Mouse (Mus musculus): ENCODE results near the gene Gm3435. TPM values are rescaled to one million over a fixed set of nuclear protein-coding genes. Genes with fewer than 3 reads are reported as not detected.
A peak's percentile ranks its signal among the peaks of the same experiment; 100 is the strongest.
"Not testable (repeated sequence)": the region's sequence is repeated elsewhere in the genome, so short reads cannot be mapped to it uniquely, and the experiment has no call there.

Gm3435 gene
- total RNA-seq, 1 experiment from 2014 or later: 6.0 TPM

DNA sequence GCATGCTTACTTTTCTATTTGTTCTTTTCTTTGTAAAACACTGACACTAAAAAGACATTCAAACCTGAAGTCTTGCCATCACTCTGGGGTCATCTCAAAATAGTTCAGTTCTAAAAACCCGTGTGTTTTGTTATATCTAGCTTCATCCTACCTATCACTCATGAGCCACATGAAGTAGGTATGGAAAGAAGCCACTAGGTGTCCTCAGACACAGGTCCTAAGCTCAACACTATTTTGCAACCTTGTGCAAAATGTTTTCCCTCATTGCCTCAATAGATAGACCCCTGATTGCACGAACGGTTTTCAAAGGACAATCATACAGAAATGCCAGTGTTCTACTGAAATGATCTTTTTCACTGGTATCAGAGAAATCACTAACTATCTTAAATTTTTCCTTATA, 30.5 kb downstream of the Gm3435 start:
- DNase-seq: not testable (repeated sequence)

DNA sequence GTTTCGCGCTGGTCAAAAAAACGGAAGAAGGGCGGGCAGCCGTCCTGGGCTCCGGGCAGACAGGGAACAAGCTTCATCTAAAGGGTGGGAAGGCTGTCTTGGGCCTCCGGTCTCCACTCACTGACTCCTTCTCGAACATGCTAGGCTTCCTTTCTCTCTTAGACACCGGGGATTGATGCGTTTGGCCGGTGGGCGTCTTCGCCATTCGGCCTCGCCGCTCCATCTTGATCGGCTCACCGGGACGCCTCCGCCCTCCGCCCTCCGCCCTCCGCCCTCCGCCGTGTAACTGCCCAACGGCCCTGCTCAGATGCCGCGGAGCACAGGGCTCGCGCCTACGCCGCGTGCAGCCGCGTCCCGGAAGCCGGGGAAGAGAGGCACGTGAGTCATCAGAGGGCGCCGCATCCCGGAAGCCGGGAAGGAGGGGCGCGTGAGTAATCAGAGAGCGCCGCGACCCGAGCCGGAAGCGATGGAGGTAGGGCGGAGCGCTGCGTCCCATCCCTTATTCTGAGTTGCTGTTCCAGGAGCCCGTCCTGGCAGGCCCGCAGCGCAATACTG, 31.3 kb downstream of the Gm3435 start, which contains the start of the genes Ermard, Tcte3 and Gm3448:
Ermard (plus strand) TSS at position 34 of the 555 bp plus-strand sequence.
Tcte3 (minus strand) TSS at position 314 of the 555 bp plus-strand sequence.
Gm3448 (minus strand) TSS at position 363 of the 555 bp plus-strand sequence.
- DNase-seq: peak; percentile 53

DNA sequence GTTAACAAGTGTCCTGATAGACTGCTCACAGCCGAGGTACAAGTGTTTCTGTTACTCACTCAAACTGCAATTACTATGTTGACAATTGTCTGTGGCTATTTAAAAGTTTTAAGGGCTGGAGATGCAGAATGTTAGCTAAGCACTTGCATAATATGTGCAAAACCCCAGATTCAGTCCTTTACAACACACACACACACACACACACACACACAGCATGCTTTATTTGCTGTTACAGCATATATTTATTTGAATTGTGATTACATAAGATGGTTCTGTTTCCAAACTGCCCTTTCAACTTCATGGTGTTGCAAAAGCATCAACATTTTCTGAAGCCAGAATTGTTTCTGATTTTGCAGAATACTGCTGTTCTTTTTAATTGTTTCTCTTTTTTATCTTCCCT, 40.4 kb downstream of the Gm3435 start:
- DNase-seq: not testable (repeated sequence)

DNA sequence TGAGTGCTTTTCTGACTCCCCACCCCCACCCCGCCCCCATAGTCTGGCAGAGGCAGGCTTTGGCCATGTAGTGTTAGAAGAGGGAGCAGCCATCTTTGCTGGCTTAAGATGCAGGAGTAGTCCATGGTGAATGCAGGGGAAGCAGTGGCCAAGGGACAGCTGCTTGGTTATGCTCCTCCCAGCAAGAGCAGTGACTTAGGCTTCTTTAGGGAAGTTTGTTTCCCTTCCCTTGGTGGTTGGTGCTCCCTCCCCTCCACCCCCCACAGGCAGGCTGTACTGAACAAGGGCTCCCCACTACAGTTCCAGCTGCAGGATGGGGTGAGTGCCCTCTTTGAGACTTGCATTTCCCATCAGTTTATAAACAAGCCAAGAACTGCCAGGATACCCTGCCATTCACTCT, 42.8 kb downstream of the Gm3435 start:
- not testable (repeated sequence) for DNase-seq

DNA sequence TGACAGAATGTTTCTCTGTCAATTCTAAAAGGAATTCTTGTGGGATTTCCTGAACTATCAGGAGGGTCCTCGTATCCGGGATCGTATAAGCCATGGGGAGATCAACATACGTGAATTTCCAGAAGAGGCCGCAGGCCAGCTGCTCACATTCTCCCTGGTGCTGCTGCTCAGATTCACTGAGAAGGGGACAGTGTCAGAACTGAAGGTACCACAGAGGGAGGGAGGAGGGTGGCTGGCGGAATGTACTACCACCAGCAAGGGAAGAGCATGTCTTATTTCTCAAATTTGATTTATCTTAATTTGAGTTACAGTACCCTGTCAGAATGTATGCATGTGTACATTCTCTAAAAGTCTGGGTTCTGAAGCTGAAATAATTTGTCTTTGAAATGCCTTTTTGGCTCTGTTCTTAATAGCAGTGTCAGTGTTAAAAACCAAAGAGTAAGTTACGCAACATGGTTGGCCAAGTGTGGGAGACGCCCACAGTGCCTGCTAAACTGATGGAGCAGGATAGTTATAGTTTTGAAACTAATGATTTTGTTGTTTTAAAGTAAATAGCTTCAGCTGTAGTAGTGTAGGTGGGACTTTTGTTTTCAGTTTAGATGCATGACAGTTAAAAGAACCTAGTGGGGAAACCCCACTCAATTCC, 43.3 kb downstream of the Gm3435 start:
- not testable (repeated sequence) for DNase-seq

DNA sequence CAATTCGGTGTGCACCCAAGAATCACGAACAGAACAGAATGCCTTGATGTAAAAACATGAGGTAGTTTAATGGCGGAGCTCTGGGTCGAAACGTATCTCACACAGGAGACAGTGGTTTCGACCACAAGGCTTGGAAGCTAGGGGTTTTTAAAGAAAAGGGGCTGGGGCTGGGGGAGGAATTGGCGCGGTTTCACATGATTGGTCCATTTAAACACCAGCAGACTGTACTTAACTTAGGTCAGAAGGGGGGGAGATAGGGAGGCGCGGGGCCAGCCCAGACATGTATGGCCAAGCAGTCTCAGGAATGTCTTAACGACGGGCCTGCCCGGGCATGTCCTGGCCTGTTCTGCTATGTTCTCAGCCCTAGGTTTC, 43.8 kb downstream of the Gm3435 start:
- DNase-seq: not testable (repeated sequence)

DNA sequence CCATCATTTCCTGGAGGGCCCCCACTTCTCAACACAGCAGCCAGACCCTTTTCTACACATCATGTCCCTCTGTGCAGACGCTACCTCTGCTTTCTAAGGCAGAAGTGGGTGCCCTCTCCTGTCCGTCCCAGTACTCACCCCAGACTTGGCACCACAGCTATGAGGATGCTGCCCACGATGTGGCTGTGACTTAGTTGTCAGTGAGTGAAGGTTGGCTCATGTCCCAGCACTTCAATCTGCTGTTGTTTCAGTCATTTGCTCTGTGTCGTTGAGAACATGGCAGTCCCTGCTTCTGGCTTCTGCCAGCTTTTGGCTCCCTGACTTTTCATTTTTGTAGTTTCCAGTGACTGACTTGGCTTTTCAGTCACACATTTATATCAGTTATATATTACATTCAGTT, 45.9 kb downstream of the Gm3435 start:
- DNase-seq: no peak

DNA sequence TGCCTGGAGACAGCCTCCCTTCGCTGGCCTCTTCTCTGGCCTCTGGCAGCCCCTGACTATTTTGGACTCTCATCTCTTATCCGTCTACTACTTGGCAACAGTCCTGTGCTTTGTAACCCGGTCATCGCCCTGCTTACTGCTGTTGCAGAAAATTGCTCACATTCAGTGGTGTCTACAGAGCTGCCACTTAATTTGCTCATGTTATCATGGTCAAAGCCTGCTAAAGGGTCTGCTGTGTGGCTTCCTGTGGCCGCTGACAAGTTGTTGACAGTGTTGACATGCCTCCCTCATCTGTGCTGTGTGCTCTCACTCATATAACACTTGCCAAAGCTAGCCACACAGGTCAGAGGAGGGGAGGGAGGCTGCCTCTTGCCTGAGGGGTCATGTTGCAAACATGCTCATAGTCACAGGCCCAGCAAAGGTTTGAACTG, 48.2 kb downstream of the Gm3435 start:
- DNase-seq: no peak

DNA sequence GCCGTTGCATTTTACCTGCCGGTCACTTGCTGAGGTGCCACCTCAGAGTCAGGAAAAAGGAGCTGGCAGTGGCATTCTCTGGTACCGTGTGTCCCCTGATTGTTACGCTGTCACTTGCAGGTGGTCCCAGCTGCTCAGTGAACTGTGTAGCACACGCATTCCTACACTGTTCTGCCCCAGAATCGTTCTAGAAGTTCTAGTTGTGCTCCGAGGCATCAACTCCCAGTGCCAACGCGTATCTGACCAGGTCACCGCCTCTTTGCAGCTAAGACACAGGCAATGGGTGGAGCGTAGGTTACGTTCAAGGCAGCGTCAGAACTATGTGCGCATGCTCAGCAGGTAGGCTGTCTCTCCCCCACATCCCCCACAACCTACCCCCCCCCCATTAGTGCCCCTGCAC, 49.7 kb downstream of the Gm3435 start:
- no peak for DNase-seq

DNA sequence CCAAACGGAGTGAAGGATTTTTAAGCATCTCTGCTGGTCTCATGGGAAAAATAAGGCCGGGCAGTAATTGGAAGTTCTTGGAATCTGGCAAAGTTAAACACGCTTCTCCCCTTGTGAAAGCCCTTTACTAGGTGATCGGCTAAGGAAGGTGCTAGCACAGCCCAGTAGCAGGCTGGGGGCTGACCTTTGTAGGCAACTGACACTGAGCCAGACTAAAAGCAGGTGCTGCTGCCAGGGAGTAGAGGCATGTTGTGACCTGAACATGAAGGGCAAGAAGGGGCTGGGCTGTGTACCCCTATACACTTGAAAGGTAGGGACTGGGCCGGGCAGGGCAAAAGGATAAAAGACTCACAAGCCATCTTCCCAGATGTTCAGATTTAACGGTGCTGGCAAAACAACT, 50.4 kb downstream of the Gm3435 start:
- DNase-seq: no peak

DNA sequence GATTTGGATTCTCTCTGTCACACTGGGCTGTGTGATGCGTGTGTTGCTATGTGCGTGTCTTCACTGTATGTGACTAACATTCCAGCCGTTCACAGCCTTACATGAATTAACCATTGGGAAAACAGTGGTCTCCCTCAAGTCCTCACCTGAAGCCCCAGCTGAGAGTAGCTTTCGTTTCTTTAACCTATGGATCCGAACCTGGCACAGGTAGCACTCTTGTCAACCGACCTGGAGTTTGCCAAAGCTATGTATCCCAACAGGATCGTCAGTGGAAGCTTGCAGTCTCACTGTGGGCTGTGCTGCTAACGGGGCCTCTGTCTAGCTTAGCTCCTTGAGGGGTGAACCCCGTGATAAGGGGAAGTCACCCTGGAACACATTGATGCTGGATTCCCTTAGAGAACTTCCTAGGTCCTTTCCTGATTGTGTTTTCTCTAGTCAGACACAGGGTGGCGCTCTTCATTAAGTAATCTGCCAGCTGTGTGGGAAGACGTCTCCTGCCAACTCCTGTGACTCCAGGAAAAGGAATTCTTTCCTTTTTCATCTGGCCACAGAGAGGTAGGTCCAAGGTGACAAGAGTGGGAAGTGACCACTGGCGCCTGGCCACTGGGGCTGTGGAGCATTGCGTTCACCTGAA, 55.5 kb downstream of the Gm3435 start:
- DNase-seq: peak; percentile 74

DNA sequence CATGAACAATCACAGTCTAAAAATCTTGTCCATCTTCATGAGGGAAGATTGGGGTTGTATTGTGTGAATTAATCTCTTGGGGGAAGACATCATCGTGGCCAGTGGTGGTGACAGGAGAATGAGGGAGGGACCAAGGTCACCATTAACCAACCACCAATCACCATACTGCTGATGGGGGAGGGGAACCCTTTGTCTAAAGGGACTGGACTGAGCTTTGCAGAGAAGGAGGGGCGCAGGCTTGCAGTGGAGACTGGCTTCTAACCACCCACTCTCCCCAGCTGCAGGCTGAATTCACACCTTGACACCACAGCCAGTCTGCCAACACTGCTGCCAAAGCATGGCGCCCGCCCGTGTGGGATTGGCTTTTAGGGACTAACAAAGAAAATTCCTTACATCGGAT, 56.1 kb downstream of the Gm3435 start:
- no peak for DNase-seq

DNA sequence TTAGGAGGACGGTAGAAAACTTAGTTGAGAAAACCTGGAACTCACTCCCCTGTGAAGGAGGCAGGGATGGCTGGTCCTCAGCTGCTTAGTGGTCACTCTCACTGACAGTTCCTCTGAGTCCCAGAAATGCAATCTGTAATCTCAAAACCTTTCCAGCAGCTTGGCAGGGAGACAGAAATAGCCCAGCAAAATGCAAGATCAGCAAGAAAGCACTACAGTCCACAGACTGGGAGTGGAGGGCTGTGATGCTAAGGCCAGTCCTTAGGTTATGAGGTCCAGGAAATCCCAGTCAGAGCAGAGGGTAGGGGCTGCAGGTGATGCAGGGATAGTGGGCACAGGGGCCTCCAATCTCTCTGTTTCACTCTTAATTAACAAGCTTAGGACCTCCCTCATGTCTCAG, 56.9 kb downstream of the Gm3435 start:
- no peak for DNase-seq

DNA sequence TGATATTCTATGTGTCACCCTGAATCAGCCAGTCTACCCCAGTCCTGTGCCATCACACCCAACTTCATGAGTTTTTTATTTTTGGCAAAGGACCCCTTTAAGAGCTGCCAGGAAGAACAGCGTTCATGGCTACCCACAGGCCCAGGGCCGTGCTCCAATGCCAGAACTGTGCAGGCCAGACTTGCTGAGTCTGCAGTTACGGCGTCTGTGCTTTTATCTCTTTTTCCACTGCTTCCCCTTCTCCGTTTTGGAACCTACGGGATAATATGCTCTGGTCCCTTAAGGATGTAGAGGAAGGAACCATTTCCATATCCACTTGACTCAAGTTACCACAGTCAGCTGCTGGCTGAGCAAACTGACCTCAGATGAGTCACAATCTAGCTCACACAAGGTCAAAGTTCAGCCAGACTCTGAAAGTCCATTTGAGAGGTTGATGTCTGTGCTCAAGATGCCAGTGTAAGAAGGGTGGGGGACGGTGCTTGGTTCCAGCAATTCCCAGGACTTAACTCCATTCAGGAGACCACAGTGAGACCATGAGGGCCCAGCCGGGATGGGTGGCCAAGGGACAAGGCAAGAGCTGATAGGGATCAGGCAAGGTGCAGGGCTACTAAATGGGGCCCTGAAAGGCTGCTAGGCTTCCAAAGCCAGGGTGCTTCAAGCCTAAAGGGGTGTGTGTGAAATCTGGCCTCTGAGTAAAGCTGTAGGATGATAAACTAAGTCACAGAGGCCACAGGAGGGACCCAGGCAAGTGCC, 58.2 kb downstream of the Gm3435 start:
- peak; percentile 35 for DNase-seq

DNA sequence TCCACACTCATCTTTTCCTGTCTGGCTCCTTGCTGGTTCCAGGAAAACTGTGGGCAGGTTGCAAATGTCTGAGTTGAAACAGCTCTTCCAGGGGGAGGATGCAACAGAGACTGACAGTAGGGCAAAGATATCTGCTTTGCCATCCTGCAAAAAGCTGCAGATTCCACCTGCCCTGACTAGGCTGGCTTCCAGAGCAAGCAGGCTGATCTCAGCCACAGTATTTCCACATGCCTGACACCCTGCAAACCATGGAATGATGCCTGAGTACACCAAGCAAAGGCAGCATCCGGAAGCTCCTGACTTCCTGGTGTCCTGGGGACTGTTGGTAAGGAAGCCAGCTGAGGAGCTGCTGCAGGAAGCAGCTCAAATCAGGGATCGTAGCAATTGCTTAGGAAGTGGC, 59.1 kb downstream of the Gm3435 start:
- no peak for DNase-seq

Other genes with a start within 250 kb of the Gm3435 start
- gene Wdr27, start 67.0 kb upstream of the Gm3435 start, total RNA-seq (2021): 5.2 and 7.8 TPM in 2 replicates
- 29.7 and 30.5 TPM in 2 replicates for gene 1600012H06Rik, start 67.0 kb upstream of the Gm3435 start, total RNA-seq (2021)
- gene Phf10, start 48.9 kb upstream of the Gm3435 start, total RNA-seq (2021): 57.9 and 63.1 TPM in 2 replicates
- gene 9030025P20Rik, start 31.7 kb upstream of the Gm3435 start, total RNA-seq (2021): 4.8 and 8.6 TPM in 2 replicates
- gene Gm3417, start 31.4 kb upstream of the Gm3435 start, total RNA-seq (2021): 0.67 TPM in 1 of 2 replicates, not detected in the other
- gene Ermard, start 31.0 kb downstream of the Gm3435 start, total RNA-seq (2021): 50.0 and 59.9 TPM in 2 replicates
- 1.9 and 2.3 TPM in 2 replicates for gene Tcte3, start 31.3 kb downstream of the Gm3435 start, total RNA-seq (2021)
- gene Gm3448, start 31.4 kb downstream of the Gm3435 start, total RNA-seq (2021): 4.4 and 5.5 TPM in 2 replicates